In genomic region chr5:135632117-135632796, GRCm38 (mm10) we compare ENCODE assay signal across 8 mouse cellular contexts. TPM values are rescaled to one million over a fixed set of nuclear protein-coding genes. Genes with fewer than 3 reads are reported as not detected.
DNase-seq lines count a peak whose midpoint lies in the region; ATAC-seq and TF ChIP-seq lines count a peak whose summit lies in the region.

Rhbdd2 (plus strand) TSS chr5:135632618.

- peak; percentile 97 for ATAC-seq in common myeloid progenitor, adult 5-6 weeks (replicated peaks; ENCODE audit: low read depth, poor library complexity, severe bottlenecking)
- ATAC-seq in hindbrain, postnatal 0 days: peak; percentile 99
- peak; percentile 100 for ATAC-seq in megakaryocyte, adult 5-6 weeks (ENCODE audit: poor library complexity, severe bottlenecking)

- WGBS in hindbrain, postnatal 0 days: 14% methylated on average over 27 of the region's 30 CpGs

- no peaks in the 10 kb centered on the region for H3K4me1 ChIP-seq in hindbrain, postnatal 0 days (ENCODE audit: insufficient read depth, low read length)

- peak within 1 kb of the TSS; percentile 77 for H3K4me2 ChIP-seq in hindbrain, postnatal 0 days (ENCODE audit: low read depth, low read length)

- H3K9ac ChIP-seq in hindbrain, postnatal 0 days (replicated peaks; ENCODE audit: low read length): peak within 1 kb of the TSS; percentile 76

- peak within 1 kb of the TSS; percentile 89 for H3K27ac ChIP-seq in gastrocnemius, adult 2 months
- H3K27ac ChIP-seq in hindbrain, postnatal 0 days: peak within 1 kb of the TSS; percentile 92
- H3K27ac ChIP-seq in left cerebral cortex, adult 2 months: peak within 1 kb of the TSS; percentile 82

- no peaks in the 10 kb centered on the region for H3K27me3 ChIP-seq in hindbrain, postnatal 0 days (ENCODE audit: insufficient read depth, low read length)

- no peaks in the 10 kb centered on the region for H3K9me3 ChIP-seq in hindbrain, postnatal 0 days (ENCODE audit: low read length)

- no peaks in the 10 kb centered on the region; the same call in 1 of the 2 replicates for H3K36me3 ChIP-seq in hindbrain, postnatal 0 days (ENCODE audit: insufficient read depth, low read length)

- peak within 1 kb of the TSS; percentile 95 for H3K4me3 ChIP-seq in gastrocnemius, adult 2 months
- H3K4me3 ChIP-seq in hindbrain, postnatal 0 days (ENCODE audit: low read length): peak within 1 kb of the TSS; percentile 88
- H3K4me3 ChIP-seq in left cerebral cortex, adult 2 months: peak within 1 kb of the TSS; percentile 95

- peak; percentile 100 for DNase-seq in ZHBTc4 (ENCODE audit: low read depth, low spot score)
- peak; percentile 99 for DNase-seq in gastrocnemius, adult 2 months
- DNase-seq in hindbrain, postnatal 0 days (ENCODE audit: low spot score): peak; percentile 99
- DNase-seq in left cerebral cortex, adult 2 months (ENCODE audit: extremely low spot score in 1 of 2, low spot score in 2 of 2): peak; percentile 95 to 96
- peak; percentile 95 for DNase-seq in right cerebral cortex, adult 2 months (ENCODE audit: low spot score in 2 of 2)
- peak; percentile 99 for DNase-seq in urinary bladder, postnatal 14 days (ENCODE audit: low spot score)

- intact Hi-C loops in gastrocnemius, adult 2 months (cut with DNase I): loop anchor here (2.0 to 5.0 kb wide), 3 partner anchors 57 to 147 kb away; partner anchors contain the start of genes Mdh2, Styxl1 and Tmem120a
- intact Hi-C loops in left cerebral cortex, adult 2 months (cut with DNase I): loop anchor here (2.0 to 10.0 kb wide), 5 partner anchors 43 to 223 kb away; partner anchors contain the start of gene Hip1

- peak; percentile 59 for TF ChIP-seq CTCF in gastrocnemius, adult 2 months (IDR thresholded peaks at IDR 0.05)
- TF ChIP-seq CTCF in hindbrain, postnatal 0 days (IDR thresholded peaks at IDR 0.05; ENCODE audit: low read depth): peak; percentile 72
- peak; percentile 54 for TF ChIP-seq CTCF in left cerebral cortex, adult 2 months (IDR thresholded peaks at IDR 0.05)

RNA-seq across cellular contexts. Expression of gene Rhbdd2, which starts in this region (rescaled TPM):
- 12.4 and 14.0 TPM in 2 replicates for total RNA-seq in common myeloid progenitor, adult 5-6 weeks (2017)
- total RNA-seq in gastrocnemius, adult 2 months (2021): 10 to 100 TPM; 10.7 to 13.0 TPM
- total RNA-seq in hindbrain, postnatal 0 days (2014; rRNA removed): 29.1 and 34.2 TPM in 2 replicates
- polyA plus RNA-seq in hindbrain, postnatal 0 days (2015; fragmentation: Nextera tagmentation; extraction: Ambion mirVana): 127 and 130 TPM in 2 replicates
- total RNA-seq in left cerebral cortex, adult 2 months (2021): 10 to 100 TPM; 84.3 to 85.9 TPM
- total RNA-seq in megakaryocyte, adult 5-6 weeks (2015): 3.8 and 8.6 TPM in 2 replicates
- 1.8 and 3.4 TPM in 2 replicates for total RNA-seq in megakaryocyte, adult 5-6 weeks (2017)

Comparison
In these comparisons a context has a peak if more than half of its experiments do, and no peak if none do; other contexts are left out.
1. Peak in every context shown above with its lines: DNase-seq, ATAC-seq, H3K4me3 ChIP-seq and H3K27ac ChIP-seq.